Mouse (Mus musculus) lung, embryonic 16.5 days (tissue): Measurements from ENCODE around the gene Ghdc. TPM values are rescaled to one million over a fixed set of nuclear protein-coding genes. Genes with fewer than 3 reads are reported as not detected.

Experiments
- ATAC-seq: fragments of 200-750 bp; cut with Nextera tagmentation; 2 replicates; pipeline ENCODE4 v1.8.0; 2017; ENCODE audit warnings: low read depth, mild to moderate bottlenecking, moderate library complexity
- H3K27ac ChIP-seq: fragments of 300-500 bp; sonication (generic); 2 replicates; pipeline ENCODE4 v1.5.1; 2014; ENCODE audit warnings: mild to moderate bottlenecking, control low read depth, low read length
- H3K27me3 ChIP-seq: fragments of 300-500 bp; sonication (generic); 2 replicates; pipeline ENCODE4 v1.6.1; 2014; ENCODE audit warnings: low read depth, low read length, mixed read lengths; ENCODE audit not compliant: control insufficient read depth, insufficient read depth
- H3K36me3 ChIP-seq: fragments of 300-500 bp; sonication (generic); 2 replicates; pipeline ENCODE4 v1.6.1; 2014; ENCODE audit warnings: low read length; ENCODE audit not compliant: control insufficient read depth, insufficient read depth
- H3K4me1 ChIP-seq: fragments of 300-500 bp; sonication (generic); replicated peaks from 2 replicates; pipeline ENCODE4 v1.6.1; 2014; ENCODE audit warnings: low read length, mixed read lengths; ENCODE audit not compliant: control insufficient read depth, insufficient read depth
- H3K4me2 ChIP-seq: fragments of 300-500 bp; sonication (generic); 2 replicates; pipeline ENCODE4 v1.6.1; 2014; ENCODE audit warnings: low read depth, low read length, control low read depth
- H3K4me3 ChIP-seq: fragments of 300-500 bp; sonication (generic); 2 replicates; pipeline ENCODE4 v1.5.1; 2014; ENCODE audit warnings: mild to moderate bottlenecking, low read length, control low read depth
- H3K9ac ChIP-seq: fragments of 300-500 bp; sonication (generic); 2 replicates; pipeline ENCODE4 v1.6.1; 2014; ENCODE audit warnings: low read length, control low read depth
- H3K9me3 ChIP-seq: fragments of 300-500 bp; sonication (generic); 2 replicates; pipeline ENCODE4 v1.6.1; 2016; ENCODE audit warnings: low read length; ENCODE audit not compliant: control insufficient read depth
- WGBS: fragments of 180-500 bp; shearing (Covaris S2); extraction: QIAGEN DNeasy Blood & Tissue Kit; methylation state at CpG from one replicate; pipeline ENCODE4 v1.1.7; 2014; 5-methylcytosine and 5-hydroxymethylcytosine counted together
- polyA plus RNA-seq: library from polyadenylated mRNA; unstranded; fragments of >200 nt; fragmentation: Nextera tagmentation; extraction: Ambion mirVana; gene quantifications from 2 replicates; pipeline ENCODE4 v1.2.1, GENCODE M21; 2015

Ghdc gene
- polyA plus RNA-seq, 1 experiment from 2014 or later: 6.2 TPM

DNA sequence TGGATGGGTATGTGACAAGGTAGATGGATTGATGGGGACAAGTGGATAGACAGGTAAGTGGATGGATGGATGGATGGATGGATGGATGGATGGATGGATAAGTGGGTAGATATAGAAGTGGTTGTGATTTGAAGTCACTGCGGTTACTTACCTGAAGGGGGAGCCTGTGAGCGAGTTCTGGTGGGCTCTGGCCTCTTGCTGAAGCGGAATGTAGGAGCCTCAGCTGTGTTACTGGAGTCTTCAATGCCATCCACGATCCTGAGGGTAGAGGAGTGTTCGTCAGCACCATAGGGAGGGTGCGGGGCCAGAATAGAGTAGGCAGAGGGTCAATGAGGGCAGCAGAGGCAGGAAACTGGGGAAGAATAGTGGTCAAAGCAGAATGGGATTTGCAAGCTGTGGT lies 25.7 kb downstream of the Ghdc start:
- Histone ChIP-seq H3K9me3 (no peaks in the 10 kb centered on the region), H3K4me1 (no peaks in the 10 kb centered on the region), H3K4me3 (no peak overlapping the region), H3K4me2 (no peak overlapping the region), H3K9ac (no peak overlapping the region), H3K27me3 (0 out of 2 replicates have a peak, but pooled peaks cover 2% of the 10 kb centered on the region), H3K36me3 (no peaks in the 10 kb centered on the region), H3K27ac (no peak overlapping the region)
- WGBS: 10% methylated on average over 6 of the region's 6 CpGs
- ATAC-seq: no peak

DNA sequence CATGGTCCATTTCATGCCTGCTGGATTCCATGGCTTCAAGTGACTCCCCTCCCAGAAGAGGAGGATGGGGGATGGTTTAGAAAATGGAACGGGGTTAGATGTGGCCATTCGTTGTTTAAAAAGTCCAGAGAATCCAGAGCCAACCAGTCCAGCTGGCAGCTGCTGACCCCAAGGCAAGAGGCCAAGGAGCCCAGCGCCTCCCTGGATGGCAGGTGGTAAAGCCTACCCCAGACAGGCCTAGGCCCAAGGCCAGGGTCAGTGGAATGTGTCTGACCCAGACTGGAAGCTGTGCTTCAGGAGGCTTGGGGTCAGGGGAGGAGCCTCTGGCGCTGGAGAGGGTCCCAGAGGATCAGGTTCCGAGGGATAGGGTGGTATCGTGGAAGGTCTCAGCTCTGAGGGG lies 29.4 kb downstream of the Ghdc start:
- H3K9me3 ChIP-seq: no peaks in the 10 kb centered on the region
- H3K9ac ChIP-seq: no peak overlapping the region
- H3K4me3 ChIP-seq: no peak overlapping the region
- H3K27me3 ChIP-seq: no peaks in the 10 kb centered on the region
- ATAC-seq: no peak
- H3K27ac ChIP-seq: no peak overlapping the region
- WGBS: 60% methylated on average over 6 of the region's 6 CpGs
- H3K4me2 ChIP-seq: no peak overlapping the region
- H3K4me1 ChIP-seq: peaks cover 11% of the 10 kb centered on the region
- no peaks in the 10 kb centered on the region for H3K36me3 ChIP-seq

GRCm38 (mm10) chr11:100738749-100739148 lies 32.0 kb downstream of the Ghdc start:
- Histone ChIP-seq H3K27me3 (no peaks in the 10 kb centered on the region), H3K4me2 (peak overlapping the region; percentile 75), H3K4me3 (peak overlapping the region; percentile 99), H3K9ac (peak overlapping the region; percentile 65), H3K9me3 (no peaks in the 10 kb centered on the region), H3K4me1 (peaks cover 19% of the 10 kb centered on the region), H3K27ac (peak overlapping the region; percentile 44; the same call in 1 of the 2 replicates), H3K36me3 (no peaks in the 10 kb centered on the region)
- ATAC-seq: no peak
- WGBS: 21% methylated on average over 5 of the region's 5 CpGs

- no peaks in the 10 kb centered on the region for H3K36me3 ChIP-seq
- H3K27ac ChIP-seq: peak within 1 kb of the TSS; percentile 74
- H3K9me3 ChIP-seq: no peaks in the 10 kb centered on the region
- peak within 1 kb of the TSS; percentile 89 for H3K4me2 ChIP-seq
- peak within 1 kb of the TSS; percentile 99 for H3K4me3 ChIP-seq
- peak; percentile 100 for ATAC-seq
- peaks cover 19% of the 10 kb centered on the region for H3K4me1 ChIP-seq
- H3K9ac ChIP-seq: peak within 1 kb of the TSS; percentile 99
- no peaks in the 10 kb centered on the region for H3K27me3 ChIP-seq
- under 1% methylated on average over 39 of the region's 39 CpGs for WGBS
Measured at GRCm38 (mm10) chr11:100738066-100738604, 32.6 kb downstream of the Ghdc start, which contains the start of gene Rab5c. Gene Rab5c, minus strand, starts transcription at chr11:100738215.

- peak overlapping the region; percentile 89 for H3K4me2 ChIP-seq
- H3K27ac ChIP-seq: peak overlapping the region; percentile 74
- peak overlapping the region; percentile 99 for H3K9ac ChIP-seq
- no peaks in the 10 kb centered on the region for H3K36me3 ChIP-seq
- no peaks in the 10 kb centered on the region for H3K9me3 ChIP-seq
- no peak for ATAC-seq
- H3K4me1 ChIP-seq: peaks cover 19% of the 10 kb centered on the region
- H3K27me3 ChIP-seq: no peaks in the 10 kb centered on the region
- under 1% methylated on average over 13 of the region's 13 CpGs for WGBS
- peak overlapping the region; percentile 99 for H3K4me3 ChIP-seq
Measured at GRCm38 (mm10) chr11:100737105-100737733, 33.5 kb downstream of the Ghdc start.

GRCm38 (mm10) chr11:100736746-100737080 lies 34.0 kb downstream of the Ghdc start:
- H3K9me3 ChIP-seq: no peaks in the 10 kb centered on the region
- no peaks in the 10 kb centered on the region for H3K27me3 ChIP-seq
- 54% methylated on average over 4 of the region's 4 CpGs for WGBS
- H3K4me1 ChIP-seq: peaks cover 19% of the 10 kb centered on the region
- peak overlapping the region; percentile 89 for H3K4me2 ChIP-seq
- no peaks in the 10 kb centered on the region for H3K36me3 ChIP-seq
- no peak overlapping the region for H3K27ac ChIP-seq
- H3K4me3 ChIP-seq: peak overlapping the region; percentile 99
- H3K9ac ChIP-seq: peak overlapping the region; percentile 99
- no peak for ATAC-seq

GRCm38 (mm10) chr11:100735954-100736745 lies 34.6 kb downstream of the Ghdc start:
- Histone ChIP-seq H3K36me3 (no peaks in the 10 kb centered on the region), H3K4me2 (peak overlapping the region; percentile 89), H3K27ac (no peak overlapping the region), H3K4me1 (peaks cover 19% of the 10 kb centered on the region), H3K4me3 (peak overlapping the region; percentile 99), H3K27me3 (no peaks in the 10 kb centered on the region), H3K9me3 (no peaks in the 10 kb centered on the region), H3K9ac (peak overlapping the region; percentile 33; the same call in 1 of the 2 replicates)
- no peak for ATAC-seq
- 61% methylated on average over 14 of the region's 14 CpGs for WGBS

- no peak for ATAC-seq
- 83% methylated on average over 9 of the region's 9 CpGs for WGBS
- H3K4me3 ChIP-seq: peak overlapping the region; percentile 2; the same call in 1 of the 2 replicates
- H3K36me3 ChIP-seq: no peaks in the 10 kb centered on the region
- peaks cover 19% of the 10 kb centered on the region for H3K4me1 ChIP-seq
- no peaks in the 10 kb centered on the region for H3K27me3 ChIP-seq
- H3K9ac ChIP-seq: peak overlapping the region; percentile 33; the same call in 1 of the 2 replicates
- H3K9me3 ChIP-seq: no peaks in the 10 kb centered on the region
- H3K27ac ChIP-seq: no peak overlapping the region
- H3K4me2 ChIP-seq: peak overlapping the region; percentile 89; the same call in 1 of the 2 replicates
Measured at GRCm38 (mm10) chr11:100735134-100735865, 35.5 kb downstream of the Ghdc start.
